Comparison of ENCODE assay signal across 23 mouse cellular contexts in genomic region chr1:124339444-124339843, GRCm38 (mm10).
"Had no signal": no experiment of that assay in that cellular context is flagged by ENCODE, and none has a peak within 500 bp of the region (broad histone marks: within the 10 kb centered on the region; RNA-seq: fewer than 3 reads in every experiment).

No protein-coding gene starts in this region.

- H3K9ac ChIP-seq: heart, embryonic 13.5 days; heart, embryonic 15.5 days; hindbrain, embryonic 13.5 days; hindbrain, embryonic 15.5 days; limb, embryonic 13.5 days; limb, embryonic 15.5 days; liver, embryonic 12.5 days; liver, embryonic 14.5 days had no signal

- H3K27ac ChIP-seq: heart, embryonic 13.5 days; heart, embryonic 15.5 days; hindbrain, embryonic 13.5 days; hindbrain, embryonic 15.5 days; hindbrain, postnatal 0 days; limb, embryonic 13.5 days; limb, embryonic 15.5 days; liver, embryonic 12.5 days; liver, embryonic 14.5 days had no signal

- H3K4me1 ChIP-seq: heart, embryonic 13.5 days; heart, embryonic 15.5 days; hindbrain, embryonic 13.5 days; hindbrain, embryonic 15.5 days; limb, embryonic 13.5 days; limb, embryonic 15.5 days; liver, embryonic 12.5 days had no signal

- H3K27me3 ChIP-seq: heart, embryonic 13.5 days; heart, embryonic 15.5 days; hindbrain, embryonic 13.5 days; hindbrain, embryonic 15.5 days; limb, embryonic 13.5 days; limb, embryonic 15.5 days; liver, embryonic 12.5 days had no signal

- H3K9me3 ChIP-seq: heart, embryonic 13.5 days; heart, embryonic 15.5 days; hindbrain, embryonic 13.5 days; hindbrain, embryonic 15.5 days; limb, embryonic 13.5 days; limb, embryonic 15.5 days; liver, embryonic 12.5 days had no signal

- H3K36me3 ChIP-seq: heart, embryonic 13.5 days; heart, embryonic 15.5 days; hindbrain, embryonic 13.5 days; hindbrain, embryonic 15.5 days; limb, embryonic 13.5 days; limb, embryonic 15.5 days; liver, embryonic 12.5 days had no signal

- DNase-seq: gastrocnemius, postnatal 14 days; gastrocnemius, postnatal 36 days; heart, adult 18-20 months; heart, postnatal 14 days; heart, postnatal 36 days; kidney, adult 18-20 months; kidney, adult 8-10 months; kidney, postnatal 14 days; kidney, postnatal 36 days; layer of hippocampus, adult 9-11 months; layer of hippocampus, postnatal 36 days; left cerebral cortex, postnatal 4 days had no signal

- ATAC-seq: hindbrain, postnatal 0 days; intestine, embryonic 16.5 days; liver, embryonic 12.5 days had no signal

- H3K4me3 ChIP-seq: heart, embryonic 13.5 days; heart, embryonic 15.5 days; hindbrain, embryonic 13.5 days; hindbrain, embryonic 15.5 days; limb, embryonic 13.5 days; limb, embryonic 15.5 days; liver, embryonic 12.5 days had no signal

- H3K4me2 ChIP-seq: heart, embryonic 11.5 days; heart, embryonic 13.5 days; heart, embryonic 15.5 days; hindbrain, embryonic 13.5 days; hindbrain, embryonic 15.5 days; limb, embryonic 13.5 days; limb, embryonic 15.5 days; liver, embryonic 12.5 days had no signal
